Mouse (Mus musculus) spleen, adult 2 months (tissue): ENCODE measurements around the gene Hnrnpc.

Source experiments
- CTCF ChIP-seq: fragments of 200-500 bp; IDR thresholded peaks from 2 replicates; pipeline ENCODE4 v1.5.1; 2011; ENCODE audit warnings: mild to moderate bottlenecking, inconsistent platforms; ENCODE audit not compliant: insufficient read depth, insufficient read length, insufficient replicate concordance; ENCODE audit errors: extremely low read depth
- POLR2A ChIP-seq: fragments of 200-500 bp; IDR thresholded peaks from 2 replicates; pipeline ENCODE4 v1.6.1; 2011; ENCODE audit warnings: low read depth, low read length, inconsistent platforms

GRCm38 (mm10) chr14:52083083-52083482, 20.7 kb downstream of the Hnrnpc start:
- TF ChIP-seq CTCF (no peak), POLR2A (no peak)
